Mouse (Mus musculus) heart, adult 8-10 months (tissue): ENCODE data around the gene Rabgap1l. TPM values are rescaled to one million over a fixed set of nuclear protein-coding genes. Genes with fewer than 3 reads are reported as not detected.

ENCODE experiments used
- DNase-seq: peaks from one replicate; pipeline ENCODE4 v3.0.0; 2022; ENCODE audit warnings: low spot score
- microRNA-seq: library from miRNA; unstranded; fragments of <30 nt; microRNA quantifications from one replicate; pipeline ENCODE4 v1.2.0, GENCODE M21; 2022
- total RNA-seq, 4 experiments: library from RNA; stranded (reverse); gene quantifications; 2 replicates each; pipeline ENCODE4 v1.2.4; 2022

The Rabgap1l gene
- total RNA-seq, 4 experiments from 2014 or later: 61.7 to 86.7 (median 68.5) TPM

GRCm38 (mm10) chr1:160194529-160195336 is 598.3 kb downstream of the Rabgap1l start, which contains the start of gene Mrps14:
TSS of gene Mrps14 (plus strand) at chr1:160195215.
- DNase-seq: peak; percentile 98

- DNase-seq: no peak
Measured at GRCm38 (mm10) chr1:160184506-160184905, 608.5 kb downstream of the Rabgap1l start.

GRCm38 (mm10) chr1:160181216-160181615 is 611.8 kb downstream of the Rabgap1l start:
- no peak for DNase-seq

- no peak for DNase-seq
Measured at GRCm38 (mm10) chr1:160176903-160177302, 616.1 kb downstream of the Rabgap1l start.

Small RNAs within 50 kb of the gene (microRNA-seq; reads per million reads assigned to microRNA genes)
- 1.7 reads per million for gene Mir1927

Other genes with a start within 250 kb of the Rabgap1l start
- gene Rc3h1, start 113.2 kb upstream of the Rabgap1l start, total RNA-seq: 10 to 100 TPM; 31.6 to 45.6 (median 40.4) TPM
- gene Serpinc1, start 185.4 kb upstream of the Rabgap1l start, total RNA-seq: under 1 TPM in 3 of 4 experiments, not detected in 1; 0.17 to 0.44 (median 0.38) TPM
- gene Zbtb37, start 241.6 kb upstream of the Rabgap1l start, total RNA-seq: 10 to 100 TPM; 13.0 to 20.6 (median 15.3) TPM